Mouse (Mus musculus) CD4-positive helper T cell, adult 2 months (primary cell): ENCODE measurements at regions not wholly inside any gene's neighbourhood (a gene's known extent, or its start where the extent isn't known, plus 50 kb on each side); places are given as distances from the start of the nearest gene placed in this dataset.

Experiments
- DNase-seq: peaks from one replicate; pipeline ENCODE4 v3.0.0-alpha.2; 2012; ENCODE audit warnings: low read depth, missing footprints, low spot score

GRCm38 (mm10) chr5:73729646-73730045, 78.5 kb downstream of the Spata18 start:
- DNase-seq, result no peak

GRCm38 (mm10) chr5:73731423-73731822, 80.2 kb downstream of the Spata18 start:
- no peak for DNase-seq

- DNase-seq, result no peak
Measured at GRCm38 (mm10) chr5:73731991-73732565, 80.9 kb downstream of the Spata18 start.

- no peak for DNase-seq
Measured at GRCm38 (mm10) chr5:73740766-73741165, 89.6 kb downstream of the Spata18 start.

- DNase-seq, result no peak
Measured at GRCm38 (mm10) chr5:73741441-73741840, 90.3 kb downstream of the Spata18 start.

GRCm38 (mm10) chr5:73743953-73744352, 92.8 kb downstream of the Spata18 start:
- no peak for DNase-seq

GRCm38 (mm10) chr5:73749791-73750190, 98.6 kb downstream of the Spata18 start:
- no peak for DNase-seq

GRCm38 (mm10) chr5:73752225-73752644, 101.1 kb downstream of the Spata18 start:
- no peak for DNase-seq

- DNase-seq, result no peak
Measured at GRCm38 (mm10) chr5:73753827-73754226, 102.6 kb downstream of the Spata18 start.

GRCm38 (mm10) chr5:73758534-73758933, 107.4 kb downstream of the Spata18 start:
- DNase-seq, result no peak

GRCm38 (mm10) chr5:73761236-73761635, 110.1 kb downstream of the Spata18 start:
- no peak for DNase-seq

GRCm38 (mm10) chr5:73761709-73762108, 110.5 kb downstream of the Spata18 start:
- DNase-seq, result no peak

GRCm38 (mm10) chr5:73764226-73764625, 113.0 kb downstream of the Spata18 start:
- no peak for DNase-seq

- no peak for DNase-seq
Measured at GRCm38 (mm10) chr5:73765466-73765865, 114.3 kb downstream of the Spata18 start.

GRCm38 (mm10) chr5:73768253-73768652, 117.1 kb downstream of the Spata18 start:
- DNase-seq, result no peak

GRCm38 (mm10) chr5:73775775-73776548, 124.8 kb downstream of the Spata18 start:
- no peak for DNase-seq

GRCm38 (mm10) chr5:73777282-73777921, 126.2 kb downstream of the Spata18 start:
- no peak for DNase-seq

GRCm38 (mm10) chr5:73781190-73781940, 130.2 kb downstream of the Spata18 start:
- DNase-seq, result no peak

GRCm38 (mm10) chr5:73782214-73783091, 131.3 kb downstream of the Spata18 start:
- no peak for DNase-seq

- DNase-seq, result no peak
Measured at GRCm38 (mm10) chr5:73787275-73787674, 136.1 kb downstream of the Spata18 start.

- DNase-seq, result no peak
Measured at GRCm38 (mm10) chr5:73792216-73792615, 141.0 kb downstream of the Spata18 start.
